Mouse (Mus musculus): Measurements from ENCODE around the gene Nek8. TPM values are rescaled to one million over a fixed set of nuclear protein-coding genes. Genes with fewer than 3 reads are reported as not detected.
A peak's percentile ranks its signal among the peaks of the same experiment; 100 is the strongest.

The Nek8 gene
- polyA plus RNA-seq, 1 experiment from 2014 or later, result 10.2 TPM

DNA sequence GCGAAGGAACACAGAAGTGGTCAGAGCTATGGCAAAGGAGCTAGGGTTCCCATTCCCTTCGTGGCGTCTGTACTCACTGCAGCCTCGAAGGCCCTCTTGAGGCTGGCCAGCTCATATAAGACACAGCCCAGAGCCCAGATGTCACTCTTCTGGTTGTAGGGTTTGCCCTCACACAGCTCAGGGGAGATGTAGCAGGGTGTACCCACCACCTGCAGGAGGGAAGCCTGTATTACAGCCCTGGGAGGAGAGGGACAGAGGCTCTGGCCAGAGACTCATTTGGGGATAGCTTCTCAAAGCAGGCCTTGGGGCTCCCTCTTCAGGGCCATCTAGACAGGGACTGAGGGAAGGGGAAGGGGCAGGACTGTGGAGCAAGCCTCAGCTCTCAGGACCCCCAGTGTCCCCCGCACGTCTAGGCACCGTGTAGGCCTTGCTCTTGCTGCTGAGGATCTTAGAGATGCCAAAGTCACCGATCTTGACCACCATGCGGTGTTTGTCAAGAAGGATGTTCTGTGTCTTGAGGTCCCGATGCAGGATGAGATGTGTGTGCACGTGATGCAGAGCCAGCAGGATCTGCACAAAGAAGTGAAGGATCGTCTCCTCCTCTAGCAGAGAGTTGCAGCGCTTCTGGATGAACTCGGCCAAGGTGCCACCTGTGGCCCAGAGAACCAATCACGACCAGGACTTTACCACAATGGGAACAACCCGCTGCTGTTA, 4.3 kb downstream of the Nek8 start:
- Histone ChIP-seq H3K9ac (ENCODE audit: low read depth, low read length) (no peak overlapping the region; the same call in 1 of the 2 replicates), H3K4me1 (ENCODE audit: control insufficient read depth, low read depth, low read length) (peaks cover 66% of the 10 kb centered on the region), H3K27me3 (ENCODE audit: control insufficient read depth, insufficient read depth, low read depth, low read length) (no peaks in the 10 kb centered on the region), H3K36me3 (ENCODE audit: control insufficient read depth, insufficient read depth) (no peaks in the 10 kb centered on the region), H3K9me3 (replicated peaks; ENCODE audit: control insufficient read depth, low read length) (no peaks in the 10 kb centered on the region), H3K27ac (ENCODE audit: low read length) (no peak overlapping the region), H3K4me2 (ENCODE audit: low read depth, low read length) (no peak overlapping the region), H3K4me3 (ENCODE audit: low read depth, low read length) (no peak overlapping the region)
- WGBS (ENCODE audit: insufficient replicate concordance), result 83% methylated on average over 16 of the region's 16 CpGs
- ATAC-seq (ENCODE audit: low read depth), result no peak

DNA sequence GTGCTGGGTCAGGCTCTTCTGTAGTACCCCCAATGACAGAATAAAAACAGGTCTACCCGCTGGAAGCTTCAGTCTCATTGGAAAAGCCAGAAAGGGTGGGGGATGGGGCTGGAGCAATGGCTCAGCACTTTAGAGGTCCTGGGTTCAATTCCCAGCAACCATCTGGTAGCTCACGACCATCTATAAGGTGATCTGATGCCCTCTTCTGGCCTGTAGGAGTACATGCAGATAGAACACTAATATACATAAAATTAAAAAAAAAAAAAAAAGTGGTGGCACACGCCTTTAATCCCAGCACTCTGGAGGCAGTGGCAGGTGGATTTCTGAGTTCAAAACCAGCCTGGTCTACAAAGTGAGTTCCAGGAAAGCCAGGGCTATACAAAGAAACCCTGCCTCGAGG, 5.1 kb downstream of the Nek8 start:
- Histone ChIP-seq H3K4me1 (ENCODE audit: control insufficient read depth, low read depth, low read length) (peaks cover 75% of the 10 kb centered on the region), H3K9ac (ENCODE audit: low read depth, low read length) (no peak overlapping the region), H3K27ac (ENCODE audit: low read length) (no peak overlapping the region), H3K4me2 (ENCODE audit: low read depth, low read length) (no peak overlapping the region), H3K36me3 (ENCODE audit: control insufficient read depth, insufficient read depth) (no peaks in the 10 kb centered on the region), H3K4me3 (ENCODE audit: low read depth, low read length) (no peak overlapping the region), H3K9me3 (replicated peaks; ENCODE audit: control insufficient read depth, low read length) (no peaks in the 10 kb centered on the region), H3K27me3 (ENCODE audit: control insufficient read depth, insufficient read depth, low read depth, low read length) (no peaks in the 10 kb centered on the region)
- ATAC-seq (ENCODE audit: low read depth), result no peak
- 57% methylated on average over 4 of the region's 4 CpGs for WGBS (ENCODE audit: insufficient replicate concordance)

DNA sequence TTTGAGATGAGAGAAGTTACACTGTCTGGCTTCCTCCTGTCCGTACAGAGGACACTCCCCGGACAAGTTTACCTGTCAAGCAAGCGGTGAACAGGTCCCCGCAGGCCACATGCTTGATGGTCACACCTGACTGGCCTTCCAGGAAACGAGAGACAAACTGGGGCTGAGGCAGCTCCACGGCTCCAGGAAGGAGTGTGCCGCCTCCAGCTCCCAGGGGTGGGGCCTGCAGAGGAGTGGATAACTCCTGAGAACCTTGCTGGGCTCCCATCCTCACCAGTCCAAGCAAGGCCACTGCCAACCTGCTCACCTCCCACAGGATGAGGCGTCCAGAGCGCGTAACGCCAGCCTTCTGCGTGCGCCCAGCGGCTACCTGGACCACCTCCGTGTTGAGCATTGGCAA, 6.2 kb downstream of the Nek8 start:
- H3K4me2 ChIP-seq (ENCODE audit: low read depth, low read length), result no peak overlapping the region
- H3K36me3 ChIP-seq (ENCODE audit: control insufficient read depth, insufficient read depth), result no peaks in the 10 kb centered on the region
- no peak for ATAC-seq (ENCODE audit: low read depth)
- H3K4me1 ChIP-seq (ENCODE audit: control insufficient read depth, low read depth, low read length), result peaks cover 76% of the 10 kb centered on the region
- WGBS (ENCODE audit: insufficient replicate concordance), result 87% methylated on average over 15 of the region's 15 CpGs
- H3K27ac ChIP-seq (ENCODE audit: low read length), result peak overlapping the region; percentile 1; the same call in 1 of the 2 replicates
- no peaks in the 10 kb centered on the region for H3K9me3 ChIP-seq (replicated peaks; ENCODE audit: control insufficient read depth, low read length)
- no peaks in the 10 kb centered on the region for H3K27me3 ChIP-seq (ENCODE audit: control insufficient read depth, insufficient read depth, low read depth, low read length)
- H3K9ac ChIP-seq (ENCODE audit: low read depth, low read length), result no peak overlapping the region
- H3K4me3 ChIP-seq (ENCODE audit: low read depth, low read length), result no peak overlapping the region

DNA sequence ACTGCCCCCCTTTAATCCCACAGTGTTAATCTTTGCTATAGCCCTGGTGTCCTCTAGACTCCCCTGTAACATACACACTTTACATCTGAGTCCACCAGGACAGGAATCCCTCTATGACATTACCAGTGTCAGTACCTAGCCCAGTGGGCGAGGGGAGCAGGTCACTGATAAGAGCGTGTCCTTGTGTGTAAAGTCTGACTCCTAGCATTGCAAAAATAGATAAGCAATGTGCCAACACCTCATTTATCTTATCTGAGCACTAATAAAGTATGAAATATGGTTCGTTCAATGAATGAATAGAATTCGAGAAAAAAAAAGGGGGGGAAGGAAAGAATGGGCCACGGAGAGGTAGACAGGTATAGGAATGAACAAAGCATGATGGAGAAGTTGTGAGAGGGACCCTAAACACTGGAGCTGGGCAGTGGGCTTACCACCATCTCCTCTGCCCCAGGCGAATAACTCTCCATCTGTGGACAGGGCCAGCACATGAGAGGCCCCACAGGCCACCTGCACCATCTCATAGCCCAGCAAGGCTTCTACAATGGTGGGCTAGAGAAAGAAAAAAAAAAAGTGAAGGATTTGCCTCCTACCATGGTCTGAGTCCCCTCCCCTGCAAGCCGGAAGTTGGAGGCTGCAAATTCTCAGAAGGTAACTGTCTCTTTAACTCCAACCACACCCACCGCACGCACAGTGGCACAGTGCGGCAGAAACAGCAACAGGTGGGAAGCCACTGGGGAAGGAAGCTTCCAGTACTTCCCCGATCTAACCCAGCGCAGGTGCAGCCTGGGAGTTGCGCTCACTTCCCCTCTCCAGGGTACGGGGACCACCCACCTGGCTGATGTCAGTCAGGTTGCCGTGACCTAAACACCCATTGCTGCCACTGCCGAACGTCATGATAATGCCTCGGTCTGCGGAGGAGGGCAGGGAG, 7.7 kb downstream of the Nek8 start:
- Histone ChIP-seq H3K27ac (ENCODE audit: low read length) (peak overlapping the region; percentile 91), H3K4me2 (ENCODE audit: low read depth, low read length) (peak overlapping the region; percentile 88), H3K27me3 (ENCODE audit: control insufficient read depth, insufficient read depth, low read depth, low read length) (no peaks in the 10 kb centered on the region), H3K9me3 (replicated peaks; ENCODE audit: control insufficient read depth, low read length) (no peaks in the 10 kb centered on the region), H3K9ac (ENCODE audit: low read depth, low read length) (peak overlapping the region; percentile 60), H3K4me3 (ENCODE audit: low read depth, low read length) (peak overlapping the region; percentile 60), H3K4me1 (ENCODE audit: control insufficient read depth, low read depth, low read length) (peaks cover 72% of the 10 kb centered on the region), H3K36me3 (ENCODE audit: control insufficient read depth, insufficient read depth) (no peaks in the 10 kb centered on the region)
- ATAC-seq (ENCODE audit: low read depth), result peak; percentile 60
- 14% methylated on average over 19 of the region's 19 CpGs for WGBS (ENCODE audit: insufficient replicate concordance)

DNA sequence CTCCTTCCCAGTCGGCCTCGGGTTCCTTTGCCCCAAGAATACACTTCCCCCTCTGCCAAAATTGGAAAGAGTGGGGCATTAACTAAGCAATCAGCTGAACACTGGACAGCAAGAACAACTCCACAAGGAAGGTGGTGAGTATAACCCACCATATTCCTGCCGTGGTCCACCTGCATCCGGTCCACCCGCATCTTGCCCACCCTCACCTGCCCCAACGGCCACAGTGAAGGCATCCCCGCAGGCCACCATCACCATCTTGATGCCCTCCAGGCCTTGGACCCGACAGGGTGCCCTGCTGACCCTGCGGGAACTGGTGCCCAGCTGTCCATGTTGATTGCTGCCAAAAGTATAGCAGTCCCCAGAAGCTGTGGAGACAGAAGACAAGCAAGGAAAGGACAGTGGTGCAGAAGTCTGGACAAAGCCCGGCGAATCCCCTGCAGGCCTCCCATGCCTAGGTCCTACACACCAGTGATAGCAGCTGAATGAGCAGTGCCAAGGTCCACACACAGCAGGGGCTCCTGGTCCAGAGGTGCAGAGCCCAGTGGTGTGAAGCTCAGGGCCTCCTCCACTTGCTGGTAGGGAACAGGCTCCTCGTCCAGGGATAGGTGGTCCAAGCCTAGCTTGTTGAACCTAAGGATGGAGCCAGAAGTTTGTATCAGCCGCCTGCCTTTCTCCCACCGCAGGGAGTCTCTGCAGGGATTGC, 9.1 kb downstream of the Nek8 start:
- Histone ChIP-seq H3K4me1 (ENCODE audit: control insufficient read depth, low read depth, low read length) (peaks cover 82% of the 10 kb centered on the region), H3K4me3 (ENCODE audit: low read depth, low read length) (no peak overlapping the region), H3K4me2 (ENCODE audit: low read depth, low read length) (0 out of 2 replicates have a peak overlapping the region, but pooled peaks have one; percentile 88), H3K36me3 (ENCODE audit: control insufficient read depth, insufficient read depth) (no peaks in the 10 kb centered on the region; the same call in 1 of the 2 replicates), H3K27me3 (ENCODE audit: control insufficient read depth, insufficient read depth, low read depth, low read length) (no peaks in the 10 kb centered on the region), H3K9ac (ENCODE audit: low read depth, low read length) (peak overlapping the region; percentile 12), H3K27ac (ENCODE audit: low read length) (peak overlapping the region; percentile 91), H3K9me3 (replicated peaks; ENCODE audit: control insufficient read depth, low read length) (no peaks in the 10 kb centered on the region)
- WGBS (ENCODE audit: insufficient replicate concordance), result 80% methylated on average over 14 of the region's 14 CpGs
- ATAC-seq (ENCODE audit: low read depth), result no peak

DNA sequence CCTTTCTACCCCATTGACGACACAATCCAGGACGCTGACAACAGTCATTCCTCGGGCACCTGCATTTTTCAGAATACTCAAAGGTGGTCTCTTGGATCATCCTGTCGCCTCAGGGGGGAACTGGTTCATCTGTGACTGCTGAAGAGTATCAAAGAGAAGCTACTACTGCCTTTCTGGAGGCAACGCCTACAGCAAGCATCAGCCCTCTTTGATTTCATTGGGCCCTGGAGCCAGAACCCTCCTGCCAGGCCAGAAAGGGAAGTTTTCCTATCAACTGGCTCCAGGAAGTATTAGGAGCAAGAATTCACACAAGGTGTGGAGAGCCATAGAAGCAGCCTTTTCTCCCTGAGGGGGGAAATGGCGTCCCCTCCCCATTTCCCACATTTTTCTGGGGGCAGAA, 9.8 kb downstream of the Nek8 start:
- no peak overlapping the region for H3K27ac ChIP-seq (ENCODE audit: low read length)
- peaks cover 4% of the 10 kb centered on the region; the same call in 1 of the 2 replicates for H3K36me3 ChIP-seq (ENCODE audit: control insufficient read depth, insufficient read depth)
- WGBS (ENCODE audit: insufficient replicate concordance), result 63% methylated on average over 6 of the region's 6 CpGs
- H3K27me3 ChIP-seq (ENCODE audit: control insufficient read depth, insufficient read depth, low read depth, low read length), result no peaks in the 10 kb centered on the region
- peaks cover 81% of the 10 kb centered on the region for H3K4me1 ChIP-seq (ENCODE audit: control insufficient read depth, low read depth, low read length)
- no peak overlapping the region for H3K9ac ChIP-seq (ENCODE audit: low read depth, low read length)
- H3K4me2 ChIP-seq (ENCODE audit: low read depth, low read length), result no peak overlapping the region
- no peaks in the 10 kb centered on the region for H3K9me3 ChIP-seq (replicated peaks; ENCODE audit: control insufficient read depth, low read length)
- H3K4me3 ChIP-seq (ENCODE audit: low read depth, low read length), result no peak overlapping the region
- ATAC-seq (ENCODE audit: low read depth), result no peak

DNA sequence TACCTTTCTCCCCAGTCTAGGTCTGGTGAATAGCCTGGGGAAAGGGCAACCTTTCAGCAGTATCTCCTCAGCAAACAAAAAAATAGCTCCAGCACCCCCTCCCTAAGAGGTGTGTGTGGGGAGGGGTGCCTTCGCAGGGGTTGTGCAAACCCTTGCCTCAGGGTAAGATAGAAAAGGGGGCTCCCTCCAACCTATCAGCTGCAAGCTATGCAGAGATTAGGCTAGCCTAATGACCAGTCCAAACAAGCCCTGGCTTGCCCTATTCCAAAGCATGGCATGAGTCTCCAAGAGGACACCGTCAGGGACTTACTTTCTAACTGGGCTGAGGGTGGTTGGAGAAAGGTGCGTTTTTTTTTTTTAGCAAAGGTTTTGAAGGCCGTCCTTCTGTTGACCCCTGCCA, 10.3 kb downstream of the Nek8 start:
- Histone ChIP-seq H3K36me3 (ENCODE audit: control insufficient read depth, insufficient read depth) (peaks cover 7% of the 10 kb centered on the region), H3K9ac (ENCODE audit: low read depth, low read length) (peak overlapping the region; percentile 98), H3K4me1 (ENCODE audit: control insufficient read depth, low read depth, low read length) (peaks cover 83% of the 10 kb centered on the region), H3K27me3 (ENCODE audit: control insufficient read depth, insufficient read depth, low read depth, low read length) (no peaks in the 10 kb centered on the region), H3K9me3 (replicated peaks; ENCODE audit: control insufficient read depth, low read length) (no peaks in the 10 kb centered on the region), H3K4me3 (ENCODE audit: low read depth, low read length) (peak overlapping the region; percentile 96), H3K27ac (ENCODE audit: low read length) (peak overlapping the region; percentile 89), H3K4me2 (ENCODE audit: low read depth, low read length) (peak overlapping the region; percentile 100)
- WGBS (ENCODE audit: insufficient replicate concordance), result 54% methylated on average over 4 of the region's 4 CpGs
- no peak for ATAC-seq (ENCODE audit: low read depth)

DNA sequence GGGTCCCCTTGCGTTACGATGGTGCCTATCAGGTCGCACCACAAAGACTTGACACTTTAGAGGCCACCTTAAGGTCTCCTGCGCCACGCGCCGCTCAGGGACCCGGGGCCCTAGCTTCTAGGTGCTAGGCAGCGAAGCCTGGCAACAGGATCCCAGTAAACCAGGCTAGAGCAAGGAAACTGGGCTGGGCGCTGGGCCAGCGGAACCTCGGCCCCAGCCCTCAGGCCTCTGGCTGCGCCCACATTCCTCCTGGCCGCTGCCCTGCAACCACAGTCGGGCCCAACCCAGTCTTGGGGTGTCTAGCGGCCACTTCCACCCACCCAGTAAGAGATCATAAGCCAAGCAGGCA, 10.7 kb downstream of the Nek8 start:
- Histone ChIP-seq H3K27ac (ENCODE audit: low read length) (peak overlapping the region; percentile 89), H3K27me3 (ENCODE audit: control insufficient read depth, insufficient read depth, low read depth, low read length) (no peaks in the 10 kb centered on the region), H3K36me3 (ENCODE audit: control insufficient read depth, insufficient read depth) (peaks cover 11% of the 10 kb centered on the region), H3K4me2 (ENCODE audit: low read depth, low read length) (peak overlapping the region; percentile 100), H3K9ac (ENCODE audit: low read depth, low read length) (peak overlapping the region; percentile 98), H3K4me3 (ENCODE audit: low read depth, low read length) (peak overlapping the region; percentile 96), H3K9me3 (replicated peaks; ENCODE audit: control insufficient read depth, low read length) (no peaks in the 10 kb centered on the region), H3K4me1 (ENCODE audit: control insufficient read depth, low read depth, low read length) (peaks cover 84% of the 10 kb centered on the region)
- peak; percentile 12 for ATAC-seq (ENCODE audit: low read depth)
- WGBS (ENCODE audit: insufficient replicate concordance), result 3% methylated on average over 16 of the region's 16 CpGs

Data from liver, embryonic 16.5 days (tissue).